Mouse (Mus musculus) layer of hippocampus, adult 9-11 months (tissue): ENCODE results near the gene Polr1d.

Source experiments
- DNase-seq: peaks from one replicate; pipeline ENCODE4 v3.0.0; 2022

Gene Polr1d

DNA sequence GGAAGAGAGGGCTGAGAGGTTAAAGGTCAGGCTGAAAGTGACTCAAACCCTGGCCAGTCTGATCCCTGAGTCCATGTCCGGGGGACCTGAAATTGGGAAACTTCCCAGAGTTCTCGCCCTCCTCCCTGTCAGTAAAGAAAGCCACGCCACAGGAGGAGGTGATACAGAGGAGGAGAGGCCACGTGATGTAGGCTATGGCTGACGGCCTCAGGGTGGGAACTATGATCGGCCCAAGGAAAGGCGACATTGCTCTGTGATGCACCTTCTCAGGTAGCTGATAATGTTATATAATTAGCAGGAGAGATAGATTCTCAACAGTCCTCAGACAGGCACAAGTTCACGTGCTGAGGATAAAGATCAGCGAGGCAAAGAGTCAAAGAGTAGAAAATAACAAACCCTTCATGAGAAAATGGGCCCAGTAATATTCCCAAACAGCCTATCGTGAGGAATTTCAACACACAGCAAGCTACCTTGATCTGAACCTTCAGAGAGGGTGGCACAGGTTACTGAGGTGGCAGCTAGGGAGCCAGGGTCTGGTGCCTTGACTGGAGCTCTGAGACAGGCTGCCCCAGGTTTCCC is 20.0 kb upstream of the Polr1d start:
- DNase-seq: no peak

DNA sequence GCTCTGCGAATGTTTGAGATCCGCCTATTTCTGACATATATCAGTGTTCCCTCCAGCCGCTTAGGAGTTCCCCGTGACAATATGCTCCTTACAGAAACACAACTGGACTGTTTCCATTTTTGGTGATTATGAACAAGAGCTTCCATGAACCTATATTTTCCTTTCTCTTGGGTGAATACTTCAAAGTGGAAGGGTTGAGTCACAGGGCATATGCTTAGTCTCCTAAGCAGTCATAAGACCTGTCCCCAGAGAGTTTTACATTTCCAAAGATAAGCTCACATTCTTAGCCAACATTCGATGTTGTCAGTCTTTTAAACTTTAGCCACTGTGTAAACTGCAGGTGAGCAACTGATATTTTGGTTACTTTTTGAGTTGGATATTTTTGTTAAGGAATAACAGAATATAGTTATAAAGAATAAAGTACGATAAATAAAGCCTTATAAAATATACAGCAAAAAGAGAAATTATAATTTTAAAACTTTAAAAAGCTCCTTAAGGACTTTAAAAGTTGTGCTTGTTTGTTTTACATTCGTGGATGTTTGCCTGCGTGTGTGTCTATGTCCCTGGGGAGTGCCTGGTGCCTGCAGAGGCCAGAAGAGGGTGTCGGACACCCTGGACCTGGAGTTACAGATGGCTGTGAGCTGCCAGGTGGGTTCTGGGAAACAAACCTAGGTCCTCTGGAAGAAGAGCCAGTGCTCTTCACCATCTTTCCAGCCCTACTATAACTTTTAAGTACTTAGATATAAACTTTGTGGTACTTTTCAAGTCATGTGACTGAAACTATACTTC is 19.0 kb upstream of the Polr1d start:
- DNase-seq: no peak

DNA sequence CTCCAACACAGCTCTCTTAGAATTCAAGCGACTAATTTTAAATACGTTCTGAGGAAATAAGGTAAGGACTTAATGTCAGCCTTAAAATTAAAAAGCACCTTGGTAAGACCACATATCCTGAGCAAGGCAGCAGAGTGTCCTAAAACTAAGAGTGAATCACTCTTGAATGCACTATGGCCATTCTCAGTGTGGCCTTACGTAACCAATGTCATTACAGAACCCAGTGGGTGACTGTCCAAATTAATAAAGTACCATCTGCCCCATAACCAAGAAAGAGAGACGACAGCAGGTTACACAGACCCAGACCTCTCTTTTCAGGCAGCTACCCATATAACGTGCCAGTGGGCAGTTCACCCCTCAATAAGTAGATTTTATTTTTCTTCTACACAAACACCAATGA is 18.2 kb upstream of the Polr1d start:
- DNase-seq: no peak

DNA sequence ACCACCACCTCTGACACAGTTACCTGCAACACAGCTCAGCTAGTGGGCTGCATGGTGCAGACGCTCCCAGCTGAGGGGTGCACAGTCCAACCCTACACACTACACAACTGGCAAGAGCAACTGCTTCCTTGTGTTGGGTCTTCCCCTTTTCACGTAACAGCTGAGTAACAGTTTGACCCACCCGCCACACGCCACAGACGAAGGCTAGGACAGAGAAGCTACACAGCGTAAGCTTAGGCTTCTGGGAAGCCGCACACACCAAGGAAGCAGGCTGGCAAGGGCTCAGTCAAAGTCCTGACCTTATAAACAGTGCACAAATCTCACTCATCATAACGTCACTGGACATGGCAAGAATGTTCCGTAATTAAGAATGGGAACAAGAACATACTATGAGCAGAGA is 17.5 kb upstream of the Polr1d start:
- no peak for DNase-seq

DNA sequence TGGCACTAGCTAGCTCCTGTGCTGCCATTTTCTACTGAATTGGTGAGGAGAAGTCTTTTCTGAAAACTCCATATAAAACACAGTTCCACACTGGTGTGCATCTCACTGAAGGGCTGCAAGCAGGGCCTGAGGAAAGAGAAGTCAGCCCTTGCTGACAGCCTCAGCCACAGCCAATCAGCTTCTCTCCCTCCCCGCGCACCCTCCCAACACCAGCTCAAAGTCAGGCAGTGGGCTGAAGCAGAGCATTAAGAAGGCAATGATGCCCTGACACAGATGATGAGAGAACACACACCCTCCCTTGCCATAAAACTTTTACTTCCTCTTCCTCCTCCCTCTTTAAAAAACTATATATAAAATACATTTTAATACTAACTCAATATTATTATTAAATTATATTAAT is 16.8 kb upstream of the Polr1d start:
- no peak for DNase-seq

DNA sequence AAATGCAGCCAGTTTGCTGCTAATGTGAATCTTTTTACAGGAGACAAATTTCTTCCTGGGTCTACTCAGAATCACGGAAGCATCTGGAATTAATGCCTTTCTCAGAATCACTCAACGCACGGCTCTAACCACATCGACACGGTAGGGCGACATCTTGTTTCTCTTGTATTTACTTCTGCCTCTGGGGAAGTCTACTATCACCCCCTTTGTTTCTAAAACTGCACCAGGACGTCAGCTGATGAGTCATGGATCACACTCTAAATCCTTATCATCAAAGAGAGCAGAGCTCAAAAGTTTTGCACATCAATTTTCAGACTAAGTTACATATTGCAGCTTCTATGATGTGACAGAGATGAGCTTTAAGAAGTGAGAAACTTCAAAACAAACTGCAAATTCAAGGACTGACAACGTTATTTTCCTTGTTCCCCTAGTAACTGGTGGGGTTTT is 13.6 kb upstream of the Polr1d start:
- no peak for DNase-seq

DNA sequence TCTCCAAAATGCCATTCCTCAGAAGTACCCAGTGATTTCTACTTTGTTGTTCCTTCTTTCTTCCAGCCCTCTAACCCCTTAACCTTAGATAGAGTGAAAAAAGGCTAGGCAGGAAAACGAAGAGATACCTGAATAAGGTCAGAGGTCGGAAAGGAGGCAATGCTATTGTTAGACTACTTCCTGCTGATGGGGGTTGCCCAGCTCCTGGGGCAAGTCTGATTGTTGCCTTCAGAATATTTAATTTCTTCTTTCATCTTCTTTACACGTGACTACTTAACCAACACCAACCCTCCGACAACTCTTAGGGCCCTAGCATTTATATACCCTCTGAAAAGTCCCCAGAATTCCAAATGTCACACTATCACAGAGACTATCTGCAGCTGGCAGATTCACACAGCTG is 10.7 kb upstream of the Polr1d start:
- no peak for DNase-seq

DNA sequence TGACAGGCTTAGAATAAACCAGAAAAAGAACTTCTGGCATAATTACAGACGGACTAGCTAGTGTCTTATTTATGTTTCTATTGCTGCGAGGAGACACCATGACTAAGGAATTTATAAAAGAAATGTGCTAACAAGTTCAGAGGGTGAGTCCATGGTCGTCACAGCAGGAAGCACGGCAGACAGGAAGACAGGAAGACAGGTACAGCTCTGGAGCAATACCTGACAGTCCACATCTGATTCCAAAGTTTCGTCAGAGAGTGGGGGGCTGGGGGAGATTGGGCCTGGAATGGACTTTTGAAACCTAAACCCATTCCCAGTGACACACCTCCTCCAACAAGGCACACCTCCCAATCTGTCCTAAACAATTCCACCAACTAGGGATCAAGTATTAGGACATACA is 9.9 kb upstream of the Polr1d start:
- no peak for DNase-seq

DNA sequence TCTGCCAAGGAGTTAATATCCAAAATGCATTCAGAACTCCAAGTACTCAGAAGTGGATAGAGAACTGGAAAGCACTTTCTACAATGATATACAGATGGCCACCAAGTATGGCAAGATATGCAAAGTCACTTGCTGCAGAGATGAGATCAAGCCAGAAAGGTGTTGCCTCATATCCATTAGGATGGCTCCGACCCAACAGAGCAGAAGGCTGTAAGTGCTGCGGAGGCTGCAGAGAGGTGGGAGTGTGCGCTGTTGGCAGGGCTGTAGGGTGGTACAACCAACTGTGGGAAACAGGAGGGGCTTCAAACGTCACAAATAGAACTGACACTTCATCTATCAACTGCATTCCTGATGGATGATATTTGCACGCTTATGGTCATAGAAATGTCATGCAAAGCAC is 8.0 kb upstream of the Polr1d start:
- peak; percentile 90 for DNase-seq

DNA sequence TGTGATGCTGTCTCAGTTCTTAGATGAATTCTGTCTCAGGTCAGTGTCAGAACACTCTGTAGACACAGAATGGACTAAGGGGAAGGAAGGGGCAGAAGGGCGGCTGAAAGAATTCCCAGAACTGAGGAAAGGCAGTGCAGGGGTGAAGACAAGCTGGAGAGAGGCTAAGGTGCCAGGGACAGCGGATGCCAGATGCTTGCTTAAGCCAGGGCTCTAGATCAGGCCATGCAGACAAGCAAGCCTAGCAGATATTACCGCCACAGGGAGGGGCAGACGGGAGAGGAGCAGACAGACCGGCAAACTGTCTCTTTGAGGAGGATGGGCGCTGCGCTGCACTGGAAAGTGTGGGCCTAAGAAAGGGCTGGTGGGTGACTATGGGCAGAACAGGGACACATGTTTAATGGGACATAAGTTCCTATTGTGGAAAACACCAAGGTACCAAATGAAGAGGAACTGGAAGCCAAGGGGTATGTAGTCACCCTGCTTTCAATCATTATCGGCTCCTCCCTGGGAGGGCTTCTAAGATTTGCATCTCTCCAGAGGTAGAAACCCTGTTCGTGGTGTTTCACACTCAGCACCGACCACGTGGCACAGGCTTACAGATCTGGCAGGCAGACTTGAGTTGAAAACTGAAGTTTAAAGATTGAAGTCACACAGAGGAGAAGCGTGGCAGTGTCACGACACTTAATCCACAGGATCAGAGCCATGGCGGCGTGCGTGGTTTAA is 5.9 kb upstream of the Polr1d start:
- no peak for DNase-seq

DNA sequence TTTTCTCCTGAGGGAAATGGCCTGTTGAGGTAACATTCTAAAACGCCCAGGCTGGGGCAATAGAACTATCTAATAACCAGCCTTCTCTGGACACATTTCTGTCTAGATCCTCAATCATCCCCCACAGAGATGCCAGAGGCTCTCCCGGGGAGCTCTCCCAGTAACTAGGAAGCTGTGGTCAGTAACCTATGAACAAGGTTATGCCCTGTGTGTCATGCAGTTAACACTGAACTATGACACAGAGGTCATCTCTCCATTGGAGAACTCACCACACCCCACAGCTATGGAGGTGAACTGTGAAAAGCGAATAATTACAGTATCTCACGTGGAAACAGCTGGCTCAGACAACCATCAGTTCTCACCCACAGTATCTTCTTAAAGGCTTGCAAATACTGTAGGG is 5.0 kb upstream of the Polr1d start:
- no peak for DNase-seq

DNA sequence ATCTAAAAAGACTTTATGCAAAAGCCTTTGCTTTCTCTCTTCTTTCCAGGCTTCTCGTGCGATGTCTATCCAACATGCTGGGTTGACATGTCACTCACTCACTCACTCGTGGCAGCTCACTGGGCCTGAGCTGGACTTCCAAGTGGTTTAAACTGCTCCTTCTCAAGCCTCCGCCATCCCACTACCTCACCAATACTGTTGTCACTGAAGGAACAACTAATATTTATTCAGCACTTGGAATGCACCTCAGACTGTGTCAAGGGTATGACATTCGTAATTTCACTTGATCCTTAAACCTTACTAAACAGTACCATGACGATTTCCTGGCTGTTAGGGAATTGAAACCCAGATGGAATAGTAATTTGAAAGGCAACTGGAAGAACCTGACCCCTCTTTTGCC is 3.0 kb upstream of the Polr1d start:
- DNase-seq: no peak

DNA sequence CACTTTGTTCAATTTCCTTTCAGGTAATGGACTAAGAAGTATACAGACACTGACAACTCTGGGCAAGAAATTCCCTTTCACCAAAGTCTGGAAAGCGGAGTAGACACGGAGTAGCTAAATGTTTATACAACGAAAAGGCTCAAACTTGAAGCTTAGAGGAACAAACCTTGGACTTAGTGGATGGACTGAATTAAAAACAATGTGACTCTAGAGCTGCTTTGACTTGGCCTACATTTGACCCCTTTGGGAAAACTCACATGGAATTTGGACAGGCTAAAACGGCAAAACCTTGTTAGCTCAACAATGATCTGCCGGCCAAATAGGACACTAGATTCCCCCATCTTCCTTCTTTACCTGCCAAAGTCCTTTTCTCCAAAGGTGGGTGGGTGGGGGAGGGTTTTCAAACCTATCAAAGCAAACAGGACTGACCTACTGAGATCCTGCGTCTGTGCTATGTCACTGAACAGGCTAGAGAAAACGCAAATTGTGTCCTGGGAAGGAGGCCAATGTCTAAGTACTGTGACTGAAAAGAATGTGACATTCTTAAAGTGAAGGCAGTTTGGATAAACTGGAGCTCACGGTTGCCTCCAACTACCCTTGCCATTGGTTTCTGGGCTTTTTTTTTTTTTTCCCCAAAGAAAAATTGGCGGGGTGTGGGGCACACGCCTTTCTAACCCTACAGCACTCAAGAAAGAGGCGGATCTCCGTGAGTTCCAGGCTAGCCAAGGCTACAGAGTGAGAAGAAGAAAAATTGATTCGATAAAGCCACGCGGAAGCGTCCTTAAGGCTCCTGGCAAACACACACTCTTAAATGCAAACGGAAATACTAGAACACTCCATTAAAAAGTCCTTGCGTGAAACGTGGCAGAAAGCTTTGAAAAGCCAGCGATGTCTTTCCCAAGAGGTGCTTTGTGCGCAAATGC is 1.5 kb upstream of the Polr1d start:
- no peak for DNase-seq

DNA sequence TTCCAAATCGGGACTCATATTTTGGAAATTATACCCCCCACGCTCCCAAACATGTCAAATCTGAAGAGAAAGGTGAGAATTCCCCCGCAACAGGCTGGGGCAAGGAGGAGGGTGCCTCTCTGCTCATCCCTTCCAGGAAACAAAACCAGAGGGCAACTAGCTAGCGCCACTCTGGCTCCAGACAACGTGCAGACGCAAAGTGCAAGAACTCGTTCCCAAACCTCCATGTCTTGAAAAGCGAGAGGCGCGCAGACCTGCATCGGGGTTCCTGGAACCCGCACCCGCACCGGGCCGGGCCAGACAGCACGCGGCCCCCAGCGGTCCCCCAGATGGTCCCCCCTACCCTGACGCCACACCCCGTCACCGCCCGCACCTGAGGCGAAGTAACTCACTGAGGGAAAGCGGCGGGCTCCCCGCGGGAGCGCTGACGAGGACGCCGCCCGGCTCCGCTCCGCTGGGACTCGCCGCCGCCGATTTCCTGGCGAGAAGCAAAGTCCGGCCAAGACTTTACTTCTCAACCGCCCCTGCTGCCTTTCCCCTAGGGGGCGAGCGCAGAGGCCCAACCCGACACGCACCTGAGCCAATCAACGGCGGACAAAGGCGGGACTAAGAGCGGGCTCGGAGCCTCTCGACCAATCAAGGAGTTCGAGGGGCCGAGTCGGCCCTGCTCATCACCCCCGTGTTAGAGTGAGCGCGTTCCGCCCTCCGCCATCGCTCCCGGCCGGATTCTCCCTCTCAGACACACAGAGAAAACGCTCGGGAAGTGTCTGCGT is 638 bp upstream of the Polr1d start, which contains the start of gene Lnx2:
Lnx2 (minus strand) TSS at position 561 of the 773 bp plus-strand sequence.
- peak; percentile 97 for DNase-seq

DNA sequence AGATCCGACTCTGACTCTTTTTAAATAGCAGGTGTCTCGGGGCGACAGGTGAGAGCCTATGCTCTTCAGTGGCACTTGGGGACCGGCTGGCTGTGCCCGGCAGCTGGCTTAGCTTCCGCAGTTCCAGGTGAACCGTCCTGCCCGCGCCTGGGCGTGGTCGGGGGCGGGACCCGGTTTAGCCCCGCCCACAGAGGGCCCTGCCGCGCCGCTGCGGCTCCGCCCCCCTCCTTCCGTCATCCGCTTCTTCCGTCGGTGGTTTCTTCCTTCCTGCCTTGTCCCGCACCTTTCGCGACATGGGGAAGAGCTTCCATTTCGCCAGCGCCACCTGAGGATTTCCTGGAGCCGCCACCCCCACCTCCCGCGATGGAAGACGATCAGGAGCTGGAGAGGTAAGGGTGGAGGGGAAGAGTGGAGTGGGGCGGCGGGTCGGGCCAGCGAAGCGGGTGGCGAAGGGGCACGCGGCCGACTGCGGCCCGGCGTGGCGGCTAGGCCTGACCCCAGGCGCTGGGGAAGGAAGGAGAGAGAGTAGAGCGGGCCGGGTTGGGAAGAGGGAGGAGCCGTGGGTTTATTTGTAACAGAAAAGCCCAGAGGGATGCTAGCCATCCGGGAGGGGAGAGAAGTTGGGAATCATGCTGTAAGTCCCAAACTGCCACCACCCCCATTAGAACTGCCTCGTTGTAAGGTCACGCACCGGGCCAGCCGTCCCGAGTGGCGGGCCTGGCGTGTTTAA is 620 bp downstream of the Polr1d start:
- peak; percentile 88 for DNase-seq

DNA sequence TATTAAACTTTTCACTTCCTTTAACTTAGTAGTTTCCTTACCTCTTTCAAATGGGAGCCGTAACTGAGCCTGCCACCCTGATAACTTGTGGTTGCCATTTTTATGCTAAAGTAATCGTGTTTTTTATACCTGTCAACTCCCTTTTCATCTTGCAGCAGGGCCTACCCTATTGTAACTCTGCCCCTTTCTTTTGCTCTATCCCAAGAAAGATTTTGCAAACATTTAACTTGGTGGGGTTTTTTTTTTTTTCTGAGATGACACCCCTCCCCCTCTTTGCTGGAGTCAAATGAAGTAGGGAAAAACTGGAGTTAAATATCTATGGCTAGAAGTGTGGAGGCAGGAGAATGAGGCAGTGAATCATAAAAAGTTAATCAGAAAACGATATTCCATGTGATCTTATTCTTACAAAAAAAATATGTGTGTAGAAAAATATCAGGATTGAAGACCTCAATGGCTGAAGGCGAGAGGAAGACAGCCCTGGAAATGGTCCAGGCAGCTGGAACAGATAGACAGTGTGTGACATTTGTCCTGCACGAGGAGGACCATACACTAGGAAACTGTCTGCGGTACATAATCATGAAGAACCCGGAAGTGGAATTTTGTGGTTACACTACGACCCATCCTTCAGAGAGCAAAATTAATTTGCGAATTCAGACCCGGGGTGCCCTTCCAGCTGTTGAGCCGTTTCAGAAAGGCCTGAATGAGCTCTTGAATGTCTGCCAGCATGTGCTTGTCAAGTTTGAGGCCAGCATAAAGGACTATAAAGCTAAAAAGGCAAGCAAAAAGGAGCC is 1.5 kb downstream of the Polr1d start:
- DNase-seq: no peak

DNA sequence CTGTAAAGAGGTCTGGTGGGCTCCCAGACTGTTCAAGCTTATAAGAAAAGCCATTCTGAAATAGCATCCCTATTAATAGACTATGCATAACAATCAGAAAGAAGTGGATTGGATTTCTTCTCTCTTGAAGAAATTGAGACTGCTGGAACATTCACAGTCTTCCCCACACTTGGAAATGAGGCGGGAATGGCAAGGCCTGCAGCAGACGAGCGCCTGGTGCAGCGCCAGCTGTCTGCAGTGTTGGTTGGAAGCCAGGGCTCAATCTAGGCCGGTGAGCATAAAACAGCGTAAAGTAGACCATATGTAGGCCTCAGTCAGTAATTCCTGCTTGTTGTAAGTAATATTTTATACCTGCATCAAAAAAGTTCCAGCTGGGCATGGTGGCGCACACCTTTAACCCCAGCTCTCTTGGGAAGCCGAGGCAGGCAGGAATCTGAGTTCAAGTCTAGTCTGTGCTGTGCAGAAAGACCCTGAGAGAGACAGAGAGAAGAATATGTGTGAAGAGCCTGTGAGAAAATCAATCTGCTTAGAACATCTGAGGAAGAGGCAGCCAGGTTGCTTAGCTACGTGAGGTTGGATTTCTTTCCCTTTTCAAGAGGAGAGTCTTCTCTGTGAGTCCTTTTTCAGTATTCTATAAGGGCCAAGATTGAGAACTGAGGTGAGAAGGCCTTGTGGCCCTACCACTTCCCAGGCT is 8.5 kb downstream of the Polr1d start:
- peak; percentile 64 for DNase-seq

DNA sequence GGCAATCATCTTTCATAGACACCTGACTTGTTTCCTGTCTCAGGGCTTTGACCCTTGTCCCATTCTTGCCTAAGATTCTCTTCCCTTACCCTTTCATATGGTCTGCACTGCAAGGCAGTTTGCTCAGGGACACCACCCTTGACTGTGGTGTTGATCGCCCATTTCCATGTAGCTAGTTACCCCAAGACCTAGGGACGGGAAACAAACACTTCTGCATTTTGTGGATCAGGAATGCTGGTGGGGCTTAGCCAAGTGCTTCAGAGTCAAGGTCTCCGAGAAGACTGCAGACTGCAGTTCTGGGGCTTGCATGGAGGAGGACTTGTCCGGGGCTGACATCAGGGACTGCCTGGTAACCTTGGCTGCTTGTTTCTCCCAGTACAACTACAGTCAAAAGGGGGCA is 10.0 kb downstream of the Polr1d start:
- DNase-seq: no peak

DNA sequence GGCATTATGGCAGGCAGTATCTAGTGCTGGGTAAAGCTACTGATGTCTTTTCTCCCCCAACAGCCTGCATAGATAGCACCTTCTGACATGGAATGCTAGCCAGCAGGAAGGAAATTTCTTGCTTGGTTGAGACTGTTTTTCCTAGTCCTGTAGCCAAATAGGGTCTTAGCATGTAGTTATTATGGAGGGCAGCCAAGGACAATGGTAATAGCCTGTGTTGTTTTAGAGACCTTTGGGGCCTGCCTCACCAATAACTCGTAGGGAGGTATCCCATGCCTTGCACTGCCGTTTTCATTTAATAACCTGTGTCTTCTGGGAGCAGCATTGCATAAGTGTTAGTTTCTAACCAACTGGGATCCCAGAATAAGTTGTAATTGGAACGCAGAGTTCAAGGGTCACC is 13.0 kb downstream of the Polr1d start:
- no peak for DNase-seq
